Mouse (Mus musculus) layer of hippocampus, adult 9-11 months (tissue): ENCODE results near the gene Txndc5.

Experiments
- DNase-seq: peaks from one replicate; pipeline ENCODE4 v3.0.0; 2022

The Txndc5 gene

GRCm38 (mm10) chr13:38528687-38529294 lies at the start of gene Txndc5:
TSS of gene Txndc5 (minus strand) at chr13:38528824.
- DNase-seq, result no peak

- DNase-seq, result peak; percentile 68
Measured at GRCm38 (mm10) chr13:38574668-38575067, 46.0 kb upstream of the Txndc5 start.

GRCm38 (mm10) chr13:38573281-38573680 lies 44.7 kb upstream of the Txndc5 start:
- no peak for DNase-seq

DNA sequence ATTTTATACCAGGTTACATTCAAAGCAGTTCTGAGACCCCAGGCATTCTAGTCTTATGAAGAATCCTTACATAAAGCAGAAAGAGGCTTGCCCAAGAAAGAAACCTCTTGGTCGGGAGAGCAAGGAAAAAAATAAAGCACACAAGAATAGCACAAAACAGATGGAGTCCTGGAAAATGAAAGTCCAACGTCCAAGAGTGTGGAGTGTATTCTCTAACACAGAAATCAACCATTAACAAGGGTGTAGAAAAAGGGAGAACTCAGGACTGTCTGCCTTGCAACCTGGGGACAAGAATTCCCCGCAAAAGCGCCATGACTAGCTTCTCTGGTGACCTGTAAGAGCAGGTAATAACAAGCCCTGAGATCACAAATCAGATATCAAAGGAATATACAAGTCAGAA lies 36.6 kb upstream of the Txndc5 start:
- DNase-seq, result no peak

DNA sequence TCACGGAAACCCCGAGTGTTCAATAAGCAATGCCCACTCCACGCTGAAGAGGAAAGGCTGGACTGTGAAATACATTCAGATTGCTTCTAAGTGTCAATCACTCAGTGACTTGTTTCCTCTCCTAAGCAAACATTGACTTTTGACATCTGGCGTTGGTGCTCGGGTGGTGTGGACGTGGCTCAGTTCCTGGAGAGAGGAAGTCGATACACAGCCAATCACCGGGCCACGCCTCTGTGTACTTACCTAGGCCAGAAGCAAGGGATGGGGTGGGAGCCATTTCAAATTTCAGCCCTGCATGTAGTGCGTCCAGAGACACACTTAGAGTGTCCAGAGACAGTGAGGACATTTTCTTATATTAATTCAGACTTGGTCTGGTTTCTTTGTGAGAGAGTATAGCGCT lies 26.0 kb upstream of the Txndc5 start:
- DNase-seq, result no peak

DNA sequence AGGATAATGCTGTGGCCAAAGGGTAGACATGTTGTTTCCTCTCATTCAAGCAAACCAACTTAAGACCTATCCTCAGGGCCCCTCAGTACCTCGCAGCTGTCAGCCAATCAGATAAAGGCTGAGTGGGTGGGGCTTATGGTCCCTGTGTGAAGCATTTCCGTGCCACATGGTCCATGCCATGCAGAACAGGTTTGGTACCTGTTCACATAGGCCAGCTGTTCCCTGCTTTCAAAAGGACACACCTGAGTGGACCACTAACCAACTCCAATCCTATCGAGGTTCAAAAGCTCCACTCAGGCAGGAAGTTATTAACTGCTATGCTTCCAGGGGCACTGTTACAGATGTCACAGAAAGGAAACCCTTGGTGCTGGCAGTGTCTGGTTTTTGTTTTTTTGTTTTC lies 25.6 kb upstream of the Txndc5 start:
- no peak for DNase-seq

GRCm38 (mm10) chr13:38548681-38549080 lies 20.1 kb upstream of the Txndc5 start:
- DNase-seq, result no peak

- DNase-seq, result no peak
Measured at GRCm38 (mm10) chr13:38547717-38548116, 19.1 kb upstream of the Txndc5 start.

DNA sequence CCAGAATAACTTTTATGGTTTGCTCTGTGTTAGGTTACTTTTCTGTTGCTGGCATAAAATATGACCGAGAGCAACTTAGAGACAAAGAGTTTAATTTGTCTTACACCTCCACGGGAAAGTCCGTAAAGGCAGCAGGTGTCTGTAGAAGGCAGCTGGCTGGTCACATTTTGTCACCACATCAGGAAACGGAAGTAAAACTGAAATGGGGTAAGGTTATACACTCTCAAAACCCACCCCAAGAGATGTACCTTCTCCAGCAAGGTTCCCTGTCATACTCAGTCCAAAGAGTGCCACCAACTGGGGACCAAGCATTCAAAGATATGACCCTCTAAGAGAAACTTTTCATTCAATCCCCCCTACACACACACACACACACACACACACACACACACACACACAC lies 18.1 kb upstream of the Txndc5 start:
- DNase-seq, result no peak

DNA sequence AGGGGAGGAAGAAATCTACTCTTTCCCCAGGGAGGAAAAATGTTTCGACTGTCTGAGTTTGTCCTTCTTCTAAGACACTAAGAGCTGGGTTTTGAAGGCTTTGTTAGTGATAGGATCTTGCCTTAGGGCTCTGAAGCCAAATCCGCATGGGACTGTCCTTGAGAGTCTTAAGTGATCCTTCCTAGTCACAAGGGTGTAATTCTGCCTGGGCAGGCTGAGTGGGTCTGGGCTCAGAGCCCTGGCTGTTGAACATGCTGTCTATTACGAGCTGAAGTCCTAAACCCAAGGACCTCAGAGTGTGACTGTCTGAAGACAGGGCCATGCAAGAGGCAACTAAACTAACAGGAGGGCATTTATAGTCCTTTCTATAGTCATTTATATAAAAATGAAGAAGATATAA lies 16.8 kb upstream of the Txndc5 start:
- no peak for DNase-seq

- DNase-seq, result no peak
Measured at GRCm38 (mm10) chr13:38544769-38545445, 16.3 kb upstream of the Txndc5 start.

DNA sequence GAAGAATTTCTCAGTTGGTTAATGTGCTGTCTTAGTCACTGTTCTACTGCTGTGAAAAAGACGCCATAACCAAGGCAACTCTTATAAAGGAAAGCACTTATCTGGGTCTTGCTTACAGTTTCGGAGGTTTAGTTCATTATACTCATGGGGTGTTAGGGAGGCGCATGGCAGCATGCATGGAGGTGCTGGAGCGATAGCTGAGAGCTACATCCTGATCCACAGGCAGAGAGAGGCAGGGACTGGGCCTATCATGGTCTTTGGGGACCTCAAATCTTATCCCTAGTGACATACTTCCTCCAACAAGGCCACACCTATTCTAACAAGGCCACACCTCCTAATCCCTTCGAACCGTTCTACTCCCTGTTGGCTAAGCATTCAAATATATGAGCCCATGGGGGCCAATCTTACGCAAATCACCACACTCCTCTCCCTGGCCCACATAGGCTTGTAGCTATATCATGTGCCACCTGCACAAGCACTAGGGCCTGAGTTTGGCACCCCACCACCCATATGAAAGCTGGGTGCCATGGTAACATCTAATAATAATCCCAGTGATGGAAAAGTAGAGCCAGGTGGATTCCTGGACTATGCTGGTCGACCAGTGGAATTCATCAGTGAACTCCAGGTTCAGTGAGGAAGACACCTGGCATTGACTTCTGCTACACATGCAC lies 15.0 kb upstream of the Txndc5 start:
- no peak for DNase-seq

- DNase-seq, result no peak
Measured at GRCm38 (mm10) chr13:38539192-38539900, 10.7 kb upstream of the Txndc5 start.

- DNase-seq, result no peak
Measured at GRCm38 (mm10) chr13:38537521-38537920, 8.9 kb upstream of the Txndc5 start.

GRCm38 (mm10) chr13:38534731-38535130 lies 6.1 kb upstream of the Txndc5 start:
- no peak for DNase-seq

GRCm38 (mm10) chr13:38534016-38534415 lies 5.4 kb upstream of the Txndc5 start:
- no peak for DNase-seq

- no peak for DNase-seq
Measured at GRCm38 (mm10) chr13:38533461-38533860, 4.8 kb upstream of the Txndc5 start.

DNA sequence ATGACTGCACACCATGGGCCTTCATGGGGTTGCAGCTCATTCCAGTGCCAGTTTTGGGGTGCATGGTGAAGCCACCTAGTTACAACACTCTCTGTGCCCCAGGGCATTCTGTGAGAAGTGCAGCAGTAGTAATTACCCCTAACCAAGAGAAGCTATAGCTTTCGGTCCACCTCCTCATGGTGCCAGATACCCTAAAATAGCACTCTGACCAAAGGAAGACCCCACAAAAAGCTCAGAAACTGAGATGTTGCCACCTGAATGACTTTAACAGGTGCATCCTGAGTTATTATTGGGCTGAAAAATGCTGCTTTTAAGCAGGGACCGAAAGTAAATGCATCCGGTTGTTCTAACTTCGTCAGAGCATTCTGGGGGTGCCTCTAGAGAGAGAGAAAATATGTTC lies 2.9 kb upstream of the Txndc5 start:
- no peak for DNase-seq

- no peak for DNase-seq
Measured at GRCm38 (mm10) chr13:38529576-38529975, 952 bp upstream of the Txndc5 start.

DNA sequence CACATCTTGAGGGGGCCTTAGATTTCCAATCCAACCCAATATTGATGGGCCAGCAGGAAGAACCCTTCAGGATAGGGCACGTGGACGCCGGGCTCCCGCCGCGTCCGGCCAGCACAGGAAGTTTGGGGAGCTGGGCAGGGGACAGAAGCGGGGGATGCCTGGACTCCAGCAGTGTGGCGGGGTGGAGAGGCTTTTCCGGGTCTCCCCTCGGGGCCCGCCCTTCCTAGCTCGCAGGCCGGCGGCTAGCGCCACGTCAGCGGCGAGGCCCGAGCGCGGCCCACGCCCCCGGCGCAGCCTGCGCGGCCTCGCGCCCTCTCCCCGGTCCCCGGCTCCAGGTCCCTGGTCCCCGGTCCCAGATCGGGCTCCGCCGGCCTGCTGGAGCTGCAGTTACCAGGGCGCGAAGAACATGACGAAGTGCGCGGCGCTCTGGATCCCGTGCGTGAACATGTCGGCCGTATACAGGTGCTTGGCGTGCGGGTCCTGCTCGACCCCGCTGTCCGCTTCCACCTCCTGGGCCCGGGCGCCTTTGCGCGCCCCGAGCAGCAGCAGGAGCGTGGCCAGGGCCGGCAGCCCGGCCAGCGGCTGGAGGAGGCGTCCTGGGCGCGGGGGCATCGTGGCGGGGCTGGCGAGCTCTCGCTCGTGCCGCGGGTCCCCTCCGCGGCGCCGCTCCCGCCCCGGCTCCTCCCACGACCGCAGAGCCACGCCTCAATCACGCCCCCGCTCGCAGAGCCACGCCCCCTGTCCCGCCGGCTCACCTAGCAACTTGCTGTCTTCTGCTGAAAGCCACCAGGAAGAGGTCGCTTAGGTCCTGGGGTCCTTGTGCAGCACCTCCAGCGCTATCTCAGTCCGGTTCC lies 600 bp downstream of the Txndc5 start:
- DNase-seq, result peak; percentile 67

DNA sequence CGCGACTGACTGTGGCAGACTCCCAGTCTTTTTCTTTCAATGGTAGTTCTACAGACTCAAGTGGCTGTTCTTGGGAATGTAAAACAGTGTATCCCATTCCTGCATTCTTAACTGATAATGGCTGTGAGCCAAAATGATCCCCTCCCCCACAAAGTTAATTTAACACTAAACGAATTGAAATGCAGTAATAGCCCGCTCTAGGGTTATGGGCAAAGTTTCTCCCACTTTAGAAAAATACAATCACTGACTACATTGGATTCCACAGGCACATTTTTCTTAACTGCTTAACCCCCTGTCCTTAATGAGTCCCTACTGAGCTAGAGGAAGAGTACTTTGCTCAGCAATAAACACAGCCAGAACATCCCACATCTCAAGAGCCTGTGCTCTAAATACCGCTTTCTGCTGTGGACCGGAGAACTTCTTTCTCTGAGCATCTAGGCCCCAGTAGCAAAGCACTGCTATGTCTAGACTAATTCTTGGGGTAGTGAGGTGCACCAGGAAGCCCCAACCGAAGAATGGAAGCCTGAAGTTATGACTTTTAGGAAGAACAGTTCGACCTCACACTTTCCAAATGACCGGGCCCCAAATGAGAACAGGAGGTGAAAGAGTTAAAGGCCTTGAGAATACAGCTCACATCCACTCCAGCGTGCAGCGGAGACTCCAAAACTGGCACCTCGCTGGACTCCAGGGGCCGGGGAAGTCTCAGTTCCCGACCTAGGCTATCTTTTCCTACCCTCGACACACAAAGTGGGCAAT lies 1.4 kb downstream of the Txndc5 start:
- DNase-seq, result no peak

GRCm38 (mm10) chr13:38526116-38526515 lies 2.5 kb downstream of the Txndc5 start:
- no peak for DNase-seq
